Mouse (Mus musculus) C2C12 (cell line): Measurements from ENCODE around the gene Smo.

Experiments
- CEBPB ChIP-seq: IDR thresholded peaks from one replicate; pipeline ENCODE4 v1.6.1; 2011; ENCODE audit warnings: low read depth, mild to moderate bottlenecking, control low read depth, moderate library complexity
- CTCF ChIP-seq: IDR thresholded peaks from one replicate; pipeline ENCODE4 v1.5.1; 2011; ENCODE audit not compliant: control insufficient read depth, insufficient read depth, insufficient read length
- FOSL1 ChIP-seq: IDR thresholded peaks from one replicate; pipeline ENCODE4 v1.8.0; 2011; ENCODE audit warnings: mild to moderate bottlenecking, low read length; ENCODE audit not compliant: poor library complexity, insufficient read depth, severe bottlenecking
- MAX ChIP-seq: IDR thresholded peaks from one replicate; pipeline ENCODE4 v1.6.1; 2011; ENCODE audit warnings: mild to moderate bottlenecking, control low read depth
- MYOD1 ChIP-seq: IDR thresholded peaks from one replicate; pipeline ENCODE4 v1.6.1; 2011; ENCODE audit warnings: low read depth; ENCODE audit not compliant: control insufficient read depth, insufficient read length
- MYOG ChIP-seq: IDR thresholded peaks from one replicate; pipeline ENCODE4 v1.6.1; 2011; ENCODE audit not compliant: control insufficient read depth, insufficient read length; ENCODE audit errors: extremely low read depth
- USF1 ChIP-seq: IDR thresholded peaks from one replicate; pipeline ENCODE4 v1.6.1; 2011; ENCODE audit warnings: low read depth, mild to moderate bottlenecking, control low read depth, moderate library complexity

DNA sequence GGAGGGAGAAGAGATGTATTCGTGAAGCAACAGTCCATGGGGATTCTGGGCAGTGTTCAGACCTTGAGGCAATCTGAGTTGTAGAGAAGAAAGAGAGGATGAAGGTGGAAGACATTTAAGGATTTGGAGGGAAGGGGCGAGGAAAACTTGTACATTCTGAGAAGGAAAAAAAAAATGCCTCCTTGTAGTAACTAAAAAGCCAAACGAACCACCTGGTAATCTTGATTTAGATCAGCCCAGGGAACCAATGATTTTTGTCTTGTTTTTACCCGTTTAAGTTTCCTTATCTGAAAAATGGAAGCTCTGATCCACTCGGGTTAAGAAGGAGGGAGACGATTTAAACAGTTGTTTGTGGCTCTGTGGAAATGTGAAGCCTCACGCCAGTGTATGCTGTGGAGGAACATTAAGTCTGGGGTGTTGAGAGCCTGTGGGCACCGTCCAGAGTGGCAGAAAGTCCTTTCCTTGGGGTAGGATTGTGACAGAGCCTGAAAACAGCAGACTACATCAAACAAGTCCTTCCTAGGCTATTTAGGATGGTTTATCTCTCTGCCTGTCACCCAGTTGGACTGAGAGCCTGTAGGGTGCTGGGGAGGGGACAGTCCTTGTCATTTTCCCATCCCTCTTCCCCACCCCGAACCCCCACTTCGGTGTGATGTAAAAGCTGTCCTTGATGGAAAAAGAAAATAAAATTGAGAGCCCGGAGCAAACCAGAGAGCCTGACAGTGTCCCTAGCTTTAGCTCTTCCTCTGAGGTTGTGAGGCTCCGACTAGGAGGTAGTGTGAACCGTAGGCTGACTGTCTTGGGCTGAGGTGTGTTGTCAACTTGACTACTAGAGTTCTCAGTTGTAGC, 1.5 kb downstream of the Smo start:
- TF ChIP-seq CTCF (no peak), USF1 (no peak), MYOG (no peak), MAX (no peak), MYOD1 (no peak), CEBPB (no peak), FOSL1 (no peak)
